Comparison of ENCODE assay signal across 18 mouse cellular contexts in the genomic region with DNA sequence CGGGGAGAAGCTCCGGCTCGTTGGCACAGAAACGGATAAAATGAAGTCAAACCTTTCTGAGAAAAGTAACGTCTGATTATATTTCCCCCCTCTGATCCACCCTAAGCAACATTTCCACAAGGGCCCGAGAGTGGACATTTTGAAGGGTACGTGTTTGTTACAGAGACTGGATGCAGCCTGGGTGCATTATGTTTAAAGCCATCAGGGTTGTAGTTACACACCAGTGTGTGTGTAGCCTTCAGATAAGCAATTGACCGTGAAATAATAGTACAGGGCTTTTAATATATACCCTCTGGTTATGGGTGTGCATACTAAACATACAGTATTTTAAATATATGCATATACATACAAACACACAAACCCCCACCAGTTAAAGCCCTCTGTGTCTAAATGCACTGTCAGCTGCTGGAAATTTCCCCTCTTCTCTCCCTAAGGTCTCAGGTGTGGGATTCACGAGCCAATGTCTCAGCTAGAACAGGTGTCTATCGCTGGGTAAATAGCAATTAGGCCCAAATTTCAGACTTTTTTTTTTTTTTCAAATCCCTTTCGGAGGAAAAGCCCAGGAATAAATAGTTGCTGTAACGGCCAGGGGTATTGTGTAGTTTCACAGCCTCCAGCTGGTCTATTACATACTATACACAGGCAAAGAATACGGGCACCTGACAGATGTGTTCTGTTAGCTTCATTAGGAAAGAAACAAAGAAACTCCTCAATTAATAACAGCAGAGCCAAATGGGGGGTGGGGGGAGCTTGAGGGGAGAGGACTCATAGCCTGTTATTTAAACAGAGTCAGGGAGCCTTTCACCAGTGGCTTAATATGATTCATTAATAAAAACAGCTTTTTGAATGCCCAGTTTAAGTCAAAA.
DNase-seq lines count a peak whose midpoint lies in the region; ATAC-seq lines count a peak whose summit lies in the region.
"Had no signal": no experiment of that assay in that cellular context is flagged by ENCODE, and none has a peak within 500 bp of the region (broad histone marks: within the 10 kb centered on the region; RNA-seq: fewer than 3 reads in every experiment).

No protein-coding gene starts in this region.

- no peaks in the 10 kb centered on the region for H3K36me3 ChIP-seq in neural tube, embryonic 12.5 days
- H3K36me3 ChIP-seq in midbrain, embryonic 14.5 days (ENCODE audit: control insufficient read depth, insufficient read depth, low read length) = no peaks in the 10 kb centered on the region
- H3K36me3 ChIP-seq: embryonic facial prominence, embryonic 13.5 days; liver, embryonic 12.5 days had no signal

- no peak overlapping the region for H3K4me3 ChIP-seq in neural tube, embryonic 12.5 days
- no peak overlapping the region for H3K4me3 ChIP-seq in midbrain, embryonic 14.5 days (replicated peaks; ENCODE audit: low read depth, low read length)
- H3K4me3 ChIP-seq: embryonic facial prominence, embryonic 13.5 days; liver, embryonic 12.5 days; megakaryocyte, embryonic 14.5 days had no signal

- no peaks in the 10 kb centered on the region for H3K9me3 ChIP-seq in neural tube, embryonic 12.5 days
- no peaks in the 10 kb centered on the region for H3K9me3 ChIP-seq in midbrain, embryonic 14.5 days (ENCODE audit: control insufficient read depth, low read length)
- H3K9me3 ChIP-seq: embryonic facial prominence, embryonic 13.5 days; liver, embryonic 12.5 days; megakaryocyte, embryonic 14.5 days had no signal

- H3K4me1 ChIP-seq in neural tube, embryonic 12.5 days = 0 out of 2 replicates have a peak, but pooled peaks cover 14% of the 10 kb centered on the region
- peaks cover 19% of the 10 kb centered on the region for H3K4me1 ChIP-seq in midbrain, embryonic 14.5 days (ENCODE audit: control insufficient read depth, insufficient read depth, low read length)
- H3K4me1 ChIP-seq: liver, embryonic 12.5 days; megakaryocyte, embryonic 14.5 days had no signal

- H3K9ac ChIP-seq in neural tube, embryonic 12.5 days = no peak overlapping the region
- peak overlapping the region; percentile 20; the same call in 1 of the 2 replicates for H3K9ac ChIP-seq in midbrain, embryonic 14.5 days (replicated peaks; ENCODE audit: low read length)
- H3K9ac ChIP-seq: embryonic facial prominence, embryonic 13.5 days; liver, embryonic 12.5 days had no signal

- 58% methylated on average over 13 of the region's 13 CpGs for WGBS in neural tube, embryonic 12.5 days
- 47% methylated on average over 13 of the region's 13 CpGs for WGBS in midbrain, embryonic 14.5 days

- ATAC-seq in neural tube, embryonic 12.5 days (ENCODE audit: low FRiP score, low read depth) = peak; percentile 48; the same call in 1 of the 2 replicates
- ATAC-seq in midbrain, embryonic 14.5 days (ENCODE audit: low FRiP score, low TSS enrichment) = no peak
- no peak for ATAC-seq in inflammation-experienced regulatory T-cells, adult 6 months
- ATAC-seq: intestine, postnatal 0 days; liver, embryonic 12.5 days had no signal

- no peak overlapping the region for H3K4me2 ChIP-seq in neural tube, embryonic 12.5 days (replicated peaks)
- H3K4me2 ChIP-seq in midbrain, embryonic 14.5 days (ENCODE audit: low read length) = no peak overlapping the region
- H3K4me2 ChIP-seq: embryonic facial prominence, embryonic 13.5 days; heart, embryonic 11.5 days; liver, embryonic 12.5 days had no signal

- H3K27ac ChIP-seq in neural tube, embryonic 12.5 days = no peak overlapping the region
- H3K27ac ChIP-seq in midbrain, embryonic 14.5 days (replicated peaks; ENCODE audit: low read depth, low read length) = peak overlapping the region; percentile 43
- H3K27ac ChIP-seq: embryonic facial prominence, embryonic 13.5 days; liver, embryonic 12.5 days had no signal

- no peak for DNase-seq in neural tube, embryonic 10.5 days (ENCODE audit: extremely low spot score, low spot score)
- DNase-seq in forelimb bud, embryonic 11.5 days (ENCODE audit: low read depth, low spot score) = peak; percentile 38
- peak; percentile 58 for DNase-seq in midbrain, embryonic 14.5 days
- DNase-seq in T-cell, adult 2 months (ENCODE audit: low spot score) = no peak
- DNase-seq in Muller cell, postnatal 12 days (ENCODE audit: inconsistent ontology term) = no peak
- DNase-seq in kidney, adult 11 months = no peak
- DNase-seq: adrenal gland, postnatal 14 days; cerebellum, postnatal 25 days; gastrocnemius, postnatal 14 days; kidney, postnatal 14 days; thymus, adult 2 months had no signal

- no peaks in the 10 kb centered on the region for H3K27me3 ChIP-seq in neural tube, embryonic 12.5 days (replicated peaks)
- H3K27me3 ChIP-seq in midbrain, embryonic 14.5 days (ENCODE audit: control insufficient read depth, insufficient read depth, low read length) = no peaks in the 10 kb centered on the region
- H3K27me3 ChIP-seq: embryonic facial prominence, embryonic 13.5 days; liver, embryonic 12.5 days; megakaryocyte, embryonic 14.5 days had no signal

Comparison
In these comparisons a context has a peak if more than half of its experiments do, and no peak if none do; other contexts are left out.
1. DNase-seq: peak in forelimb bud, embryonic 11.5 days (single experiment) and midbrain, embryonic 14.5 days (single experiment); none in neural tube, embryonic 10.5 days (single experiment), T-cell, adult 2 months (single experiment), Muller cell, postnatal 12 days (single experiment) and kidney, adult 11 months (single experiment).